Mouse (Mus musculus) lung, adult 2 months (tissue): ENCODE results near the gene Dctn2.

Experiments used
- CTCF ChIP-seq: fragments of 200-500 bp; IDR thresholded peaks from 2 replicates; pipeline ENCODE4 v1.5.1; 2011; ENCODE audit warnings: mild to moderate bottlenecking, low read length, control low read depth; ENCODE audit not compliant: insufficient read depth
- POLR2A ChIP-seq: fragments of 200-500 bp; IDR thresholded peaks from 2 replicates; pipeline ENCODE4 v1.6.1; 2011; ENCODE audit warnings: low read depth, mild to moderate bottlenecking, control low read depth, low read length, borderline replicate concordance; ENCODE audit errors: extremely low read depth

DNA sequence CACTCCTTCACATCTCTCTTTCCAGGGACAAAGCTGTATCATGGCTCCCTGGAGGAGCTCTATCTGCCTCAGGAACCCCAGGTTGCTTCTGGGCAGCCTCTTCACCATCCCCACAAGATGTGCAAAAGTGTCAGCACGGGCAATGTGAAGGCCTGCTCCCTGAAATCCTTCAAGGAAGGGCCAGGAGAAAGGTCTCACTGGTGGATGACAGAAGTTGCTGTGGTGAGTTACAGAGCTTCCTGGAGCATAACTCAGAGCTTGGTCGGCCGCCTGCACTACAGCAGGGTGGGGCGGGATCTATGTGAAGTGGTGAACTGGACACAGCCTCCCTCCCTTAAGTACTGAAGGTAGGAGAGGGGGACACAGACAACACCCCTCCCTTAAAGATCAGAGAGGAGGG is 56.5 kb downstream of the Dctn2 start:
- no peak for TF ChIP-seq POLR2A
- TF ChIP-seq CTCF = no peak
